Mouse (Mus musculus): ENCODE results near the gene Sh3bgrl3. TPM values are rescaled to one million over a fixed set of nuclear protein-coding genes. Genes with fewer than 3 reads are reported as not detected.

Sh3bgrl3 gene
- total RNA-seq, 2 experiments from 2014 or later, result 14.1 to 19.8 TPM

- DNase-seq (ENCODE audit: low spot score), result peak; percentile 28
These were observed 46.7 kb downstream of the Sh3bgrl3 start for GRCm38 (mm10) chr4:134081730-134082386.

GRCm38 (mm10) chr4:134080674-134081073, 47.9 kb downstream of the Sh3bgrl3 start:
- DNase-seq (ENCODE audit: low spot score), result no peak

GRCm38 (mm10) chr4:134078694-134079093, 49.9 kb downstream of the Sh3bgrl3 start:
- DNase-seq (ENCODE audit: low spot score), result peak; percentile 47

Other genes with a start within 250 kb of the Sh3bgrl3 start
- gene Rps6ka1, start 241.0 kb downstream of the Sh3bgrl3 start, total RNA-seq (2021), result 1 to 10 TPM; 4.8 to 5.0 TPM
- 10 to 100 TPM; 36.3 to 50.4 TPM for gene Hmgn2, start 160.1 kb downstream of the Sh3bgrl3 start, total RNA-seq (2021)
- 1 to 10 TPM; 8.6 to 9.7 TPM for gene Dhdds, start 127.9 kb downstream of the Sh3bgrl3 start, total RNA-seq (2021)
- under 1 TPM; 0.30 to 0.43 TPM for gene Lin28a, start 109.9 kb downstream of the Sh3bgrl3 start, total RNA-seq (2021)
- not detected for gene Zfp683, start 75.0 kb downstream of the Sh3bgrl3 start, total RNA-seq (2021)
- under 1 TPM in 1 of 2 experiments, not detected in 1; 0.07 TPM for gene Crybg2, start 68.0 kb downstream of the Sh3bgrl3 start, total RNA-seq (2021)
- gene Cd52, start 33.7 kb downstream of the Sh3bgrl3 start, total RNA-seq (2021), result under 1 TPM; 0.84 to 1.00 TPM
- 1 to 10 TPM; 1.3 to 1.6 TPM for gene Ubxn11, start 26.2 kb downstream of the Sh3bgrl3 start, total RNA-seq (2021)
- 10 to 100 TPM; 58.4 to 80.2 TPM for gene Cep85, start 58.3 kb upstream of the Sh3bgrl3 start, total RNA-seq (2021)
- not detected for gene Gm7534, start 74.2 kb upstream of the Sh3bgrl3 start, total RNA-seq (2021)
- gene Catsper4, start 98.6 kb upstream of the Sh3bgrl3 start, total RNA-seq (2021), result 1 to 10 TPM in 1 of 2 experiments, under 1 TPM in 1; 0.84 to 2.9 TPM
- 10 to 100 TPM; 44.4 to 65.0 TPM for gene Cnksr1, start 109.6 kb upstream of the Sh3bgrl3 start, total RNA-seq (2021)
- gene E130218I03Rik, start 114.9 kb upstream of the Sh3bgrl3 start, total RNA-seq (2021), result under 1 TPM; 0.69 to 0.73 TPM
- gene Zfp593, start 116.8 kb upstream of the Sh3bgrl3 start, total RNA-seq (2021), result 1 to 10 TPM; 4.7 to 5.7 TPM
- gene Gm30191, start 118.1 kb upstream of the Sh3bgrl3 start, total RNA-seq (2021), result not detected
- gene Grrp1, start 125.3 kb upstream of the Sh3bgrl3 start, total RNA-seq (2021), result 1 to 10 TPM; 2.9 to 3.1 TPM
- gene Pdik1l, start 159.1 kb upstream of the Sh3bgrl3 start, total RNA-seq (2021), result 1 to 10 TPM; 3.9 to 5.7 TPM
- 100 to 1,000 TPM; 322 to 461 TPM for gene Trim63, start 186.3 kb upstream of the Sh3bgrl3 start, total RNA-seq (2021)
- gene Slc30a2, start 214.4 kb upstream of the Sh3bgrl3 start, total RNA-seq (2021), result 10 to 100 TPM in 1 of 2 experiments, 1 to 10 TPM in 1; 5.4 to 12.7 TPM